Mouse (Mus musculus) cerebellum, adult 8-10 months (tissue): ENCODE measurements around the gene Col9a2.
A peak's percentile ranks its signal among the peaks of the same experiment; 100 is the strongest.

ENCODE experiments used
- DNase-seq: peaks from one replicate; pipeline ENCODE4 v3.0.0; 2022

The Col9a2 gene

GRCm38 (mm10) chr4:121084506-121084905, 45.3 kb downstream of the Col9a2 start:
- no peak for DNase-seq

- DNase-seq: no peak
Observed at GRCm38 (mm10) chr4:121088696-121089095, 49.5 kb downstream of the Col9a2 start.

GRCm38 (mm10) chr4:121090211-121090610, 51.0 kb downstream of the Col9a2 start:
- DNase-seq: no peak

- DNase-seq: peak; percentile 89
Observed at GRCm38 (mm10) chr4:121097650-121098378, 58.6 kb downstream of the Col9a2 start, which contains the start of gene Zmpste24. TSS of gene Zmpste24 (minus strand) at chr4:121098241.

GRCm38 (mm10) chr4:121103304-121103703, 64.1 kb downstream of the Col9a2 start:
- no peak for DNase-seq
